Mouse (Mus musculus): ENCODE results near the gene Yju2. TPM values are rescaled to one million over a fixed set of nuclear protein-coding genes. Genes with fewer than 3 reads are reported as not detected.

Yju2 gene
- total RNA-seq, 2 experiments from 2014 or later: 14.2 to 15.0 TPM

DNA sequence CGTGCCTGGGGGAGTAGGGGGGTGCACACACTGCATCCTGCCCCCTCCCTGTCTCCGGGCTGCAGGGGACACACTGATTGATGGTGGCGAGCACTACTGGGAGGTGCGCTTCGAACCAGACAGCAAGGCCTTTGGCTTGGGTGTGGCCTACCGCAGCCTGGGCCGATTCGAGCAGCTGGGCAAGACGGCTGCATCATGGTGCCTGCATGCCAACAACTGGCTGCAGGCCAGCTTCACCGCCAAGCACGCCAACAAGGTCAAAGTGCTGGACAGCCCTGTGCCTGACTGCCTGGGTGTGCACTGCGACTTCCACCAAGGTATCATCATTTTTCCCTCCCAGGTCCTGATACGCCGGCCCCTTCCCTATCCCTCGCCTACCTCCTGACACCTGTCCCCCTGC is 37.1 kb downstream of the Yju2 start:
- no peak for DNase-seq (ENCODE audit: low spot score in 2 of 2)
- intact Hi-C loops (cut with DNase I): no loop called here

DNA sequence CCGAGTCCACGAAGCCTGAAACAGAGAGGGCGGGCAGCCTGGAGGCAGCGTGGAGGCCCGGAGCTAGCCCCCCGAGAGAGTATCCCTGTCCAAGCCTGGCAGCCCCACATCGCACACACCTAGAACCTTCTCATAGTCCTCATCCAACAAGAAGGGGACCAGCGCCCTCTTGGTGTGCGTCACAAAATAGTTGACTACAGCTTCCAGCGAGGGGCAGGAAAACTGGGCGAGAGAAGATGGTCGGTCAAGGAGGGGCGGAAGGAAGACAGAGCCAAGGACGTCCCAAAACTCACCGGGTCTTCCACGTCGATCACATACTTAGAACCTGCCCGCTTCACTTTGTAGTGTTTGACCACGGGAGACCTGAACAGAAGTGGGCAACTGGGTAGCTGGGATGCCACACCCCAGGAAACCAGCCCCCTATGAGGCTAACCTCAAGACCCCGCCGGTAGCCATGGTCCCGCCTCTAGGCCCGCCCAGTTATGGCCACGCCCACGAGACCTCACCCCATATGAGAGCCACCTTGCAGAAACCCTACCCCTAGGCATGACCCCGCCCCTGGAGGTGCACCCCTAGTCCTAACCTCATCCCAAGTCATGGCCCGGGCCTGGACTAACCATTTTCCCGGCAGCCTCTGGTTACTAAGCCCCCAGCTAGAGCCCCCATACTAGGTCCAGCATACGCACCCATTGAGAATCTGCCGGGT is 41.0 kb downstream of the Yju2 start:
- intact Hi-C loops (cut with DNase I): no loop called here
- DNase-seq (ENCODE audit: low spot score in 2 of 2): no peak

DNA sequence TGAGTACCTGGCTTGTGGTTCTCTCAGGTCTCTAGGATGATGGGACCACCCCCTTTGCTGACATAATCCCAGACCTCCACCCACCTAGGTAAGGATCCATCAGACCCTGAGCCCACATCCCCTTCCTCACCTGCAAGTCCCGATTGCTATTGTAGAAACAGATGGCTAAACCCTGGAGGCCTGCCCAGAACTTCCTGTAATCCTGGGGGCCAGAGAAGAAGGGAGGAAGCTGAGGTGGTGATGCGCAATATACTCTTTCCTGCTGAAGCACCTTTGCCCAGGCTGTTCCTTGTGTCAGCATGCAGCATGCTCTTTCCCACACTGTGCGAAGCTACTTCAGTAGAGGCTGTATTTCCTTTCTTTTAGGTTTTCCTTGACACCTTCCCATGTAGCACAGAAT is 44.1 kb downstream of the Yju2 start:
- intact Hi-C loops (cut with DNase I): no loop called here
- DNase-seq (ENCODE audit: low spot score in 2 of 2): no peak

DNA sequence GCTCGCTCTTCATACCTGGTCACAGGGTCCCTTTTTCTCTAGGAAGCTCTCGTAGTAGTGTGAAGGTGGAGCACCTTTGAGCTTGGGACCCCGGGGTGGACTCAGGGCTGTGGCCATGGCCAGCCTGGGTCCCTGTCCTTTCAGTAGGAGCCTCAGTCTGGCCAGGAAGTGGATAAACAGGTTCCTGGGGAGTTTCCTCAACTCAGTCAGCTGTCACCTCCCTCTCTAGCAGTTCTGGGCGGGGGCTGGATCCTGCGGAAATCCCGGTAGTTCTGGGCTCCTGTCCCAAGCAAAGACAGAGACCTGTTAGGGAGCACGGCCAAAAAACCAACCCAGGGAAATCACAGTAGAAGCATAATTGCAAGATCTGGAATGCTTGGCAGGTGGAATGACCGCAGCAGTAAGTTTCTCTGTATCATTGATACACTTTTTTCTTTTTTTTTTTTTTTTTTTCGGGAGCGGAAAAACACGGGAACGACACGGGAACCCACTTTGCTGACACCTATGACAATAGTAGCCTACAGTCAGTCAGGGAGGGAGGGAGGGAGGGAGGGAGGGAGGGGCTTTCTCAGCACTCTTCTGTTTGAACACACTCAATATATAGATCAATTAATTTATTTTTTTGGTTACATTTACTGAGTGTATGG is 46.6 kb downstream of the Yju2 start, which contains the start of the genes Stap2 and Mpnd:
Stap2 (minus strand) TSS at position 170 of the 647 bp plus-strand sequence.
Mpnd (plus strand) TSS at position 297 of the 647 bp plus-strand sequence.
- DNase-seq (ENCODE audit: low spot score in 2 of 2): no peak
- intact Hi-C loops (cut with DNase I): no loop called here

DNA sequence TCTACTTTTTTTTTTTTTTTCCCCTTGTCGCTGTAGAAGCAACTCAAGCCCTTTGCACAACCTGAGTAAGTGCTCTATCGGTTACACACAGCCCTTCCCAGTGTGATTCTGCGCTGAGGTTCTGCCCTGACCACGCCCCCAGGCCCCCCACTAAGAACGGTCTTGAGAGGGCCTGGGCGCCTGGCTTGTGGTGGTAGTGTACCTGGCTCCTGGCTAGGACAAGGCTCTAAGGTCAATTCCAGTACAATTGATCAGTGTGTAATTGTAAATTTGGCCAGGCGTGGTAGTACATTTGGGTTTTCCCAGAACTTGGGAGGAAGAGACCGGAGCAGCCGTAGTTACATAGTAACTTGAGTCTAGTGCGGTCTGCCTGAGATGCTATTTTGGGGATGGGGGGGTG is 48.1 kb downstream of the Yju2 start:
- no peak for DNase-seq (ENCODE audit: low spot score in 2 of 2)
- intact Hi-C loops (cut with DNase I): no loop called here

DNA sequence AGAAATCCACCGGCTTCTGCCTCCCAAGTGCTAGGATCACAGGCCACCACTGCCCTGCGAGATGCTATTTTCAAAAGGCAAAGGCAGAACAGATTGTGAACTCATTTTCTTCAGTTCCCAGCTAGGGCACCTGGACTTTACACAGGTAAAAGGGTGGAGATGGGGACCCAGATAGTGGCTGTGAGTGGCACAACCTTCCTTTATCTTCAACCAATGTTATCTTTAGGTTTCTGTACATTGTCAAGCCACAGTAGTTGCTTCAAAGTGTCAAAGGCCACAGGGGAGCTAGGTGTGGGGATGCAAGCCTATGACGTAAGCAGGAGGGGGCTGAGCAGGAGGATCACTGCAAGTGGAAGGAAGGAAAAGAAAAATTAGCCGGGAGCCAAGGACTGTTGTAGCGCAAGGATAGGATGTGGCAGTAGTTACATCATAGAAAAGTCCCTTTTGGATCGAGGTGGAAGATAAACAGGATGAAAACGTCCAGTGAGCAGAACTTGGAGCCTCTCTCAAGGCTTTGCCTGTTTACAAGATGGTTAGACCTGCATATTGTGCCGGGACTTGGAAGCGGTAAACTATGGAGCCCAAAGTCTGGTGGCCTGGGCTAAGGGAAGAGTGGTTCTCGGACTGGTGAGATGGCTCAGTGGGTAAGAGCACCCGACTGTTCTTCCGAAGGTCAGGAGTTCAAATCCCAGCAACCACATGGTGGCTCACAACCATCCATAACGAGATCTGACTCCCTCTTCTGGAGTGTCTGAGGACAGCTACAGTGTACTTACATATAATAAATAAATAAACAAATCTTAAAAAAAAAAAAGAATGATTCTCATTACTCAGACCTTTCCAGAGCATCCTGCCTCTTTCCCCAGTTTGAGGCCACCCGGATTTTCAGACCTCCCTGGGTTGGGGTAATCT is 48.8 kb downstream of the Yju2 start:
- intact Hi-C loops (cut with DNase I): no loop called here
- DNase-seq (ENCODE audit: low spot score in 2 of 2): no peak

DNA sequence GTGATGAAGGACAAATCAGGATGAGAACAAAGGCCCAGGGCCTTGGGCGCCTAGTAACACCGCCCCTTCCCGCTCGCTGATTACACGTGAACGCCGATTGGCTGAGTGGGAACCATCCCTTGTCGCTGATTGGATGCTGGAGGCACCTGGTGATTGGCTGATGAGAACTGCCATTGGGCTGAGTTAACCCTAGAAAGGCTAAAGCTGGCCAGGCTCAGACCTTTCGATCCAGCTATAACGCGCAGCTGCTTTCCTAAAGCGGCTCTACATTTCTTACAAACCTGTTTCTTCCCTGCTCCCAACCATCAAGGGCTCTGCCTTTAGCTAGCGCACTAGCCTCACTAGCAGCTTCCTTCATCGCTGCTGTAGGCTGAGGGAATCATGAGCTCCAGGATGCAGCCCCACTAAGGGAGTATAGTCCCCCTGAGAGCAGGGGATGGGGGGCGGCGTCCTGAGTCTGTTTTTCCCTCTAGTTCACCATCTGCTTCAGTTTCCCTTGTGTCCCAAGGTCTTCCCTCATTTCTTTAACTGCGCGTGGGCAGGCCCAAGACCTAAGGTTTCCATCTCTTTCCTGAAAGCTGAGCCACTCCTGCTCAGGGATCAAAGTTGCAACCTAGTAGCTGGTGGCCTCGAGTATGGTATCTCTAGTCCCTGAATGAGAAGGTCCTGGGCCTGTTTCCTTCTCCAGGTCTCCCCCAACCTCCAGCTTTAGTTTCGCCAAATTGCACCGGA is 49.6 kb downstream of the Yju2 start:
- intact Hi-C loops (cut with DNase I): no loop called here
- peak; percentile 97 to 98 for DNase-seq (ENCODE audit: low spot score in 2 of 2)

DNA sequence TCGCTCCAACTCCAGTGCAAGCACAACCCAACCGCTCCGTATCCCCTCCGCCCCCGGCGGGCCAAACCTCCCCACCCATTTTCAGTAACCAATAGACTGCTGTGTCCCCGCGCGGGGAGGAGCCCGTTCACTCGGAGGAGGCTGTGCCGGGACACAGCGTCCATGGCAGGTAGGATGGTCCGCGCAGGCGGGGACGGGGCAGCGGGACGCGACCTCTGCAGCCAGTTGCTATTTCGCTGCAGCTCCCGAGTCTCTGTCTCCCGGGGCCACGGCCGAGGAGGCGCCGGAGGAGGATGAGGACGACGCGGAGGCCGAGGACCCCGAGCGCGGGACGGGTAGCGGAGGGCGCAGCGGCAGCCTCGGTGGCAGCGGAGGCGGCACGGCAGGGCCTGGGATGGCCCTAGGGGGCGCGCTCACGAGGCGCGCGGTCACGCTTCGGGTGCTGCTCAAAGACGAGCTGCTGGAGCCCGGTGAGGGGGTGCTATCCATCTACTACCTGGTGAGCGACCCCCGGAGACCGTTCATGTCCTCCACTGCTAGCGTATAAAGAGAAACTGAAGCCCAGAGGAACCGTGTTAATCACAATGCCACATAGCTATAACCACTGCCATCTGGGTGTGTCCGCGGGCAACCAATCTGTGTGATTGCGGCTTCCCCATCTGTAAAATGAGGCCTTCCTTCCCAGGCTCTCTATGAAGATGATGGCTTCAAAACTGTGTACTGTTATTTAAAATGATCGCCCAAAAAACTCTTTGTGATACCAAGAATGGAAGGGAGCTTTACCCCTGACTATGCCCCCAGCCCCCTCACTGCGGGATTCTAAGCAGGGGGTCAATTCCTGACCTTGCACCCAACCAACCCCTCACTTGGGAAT is 50.4 kb downstream of the Yju2 start:
- intact Hi-C loops (cut with DNase I): no loop called here
- DNase-seq (ENCODE audit: low spot score in 2 of 2): peak; percentile 93

DNA sequence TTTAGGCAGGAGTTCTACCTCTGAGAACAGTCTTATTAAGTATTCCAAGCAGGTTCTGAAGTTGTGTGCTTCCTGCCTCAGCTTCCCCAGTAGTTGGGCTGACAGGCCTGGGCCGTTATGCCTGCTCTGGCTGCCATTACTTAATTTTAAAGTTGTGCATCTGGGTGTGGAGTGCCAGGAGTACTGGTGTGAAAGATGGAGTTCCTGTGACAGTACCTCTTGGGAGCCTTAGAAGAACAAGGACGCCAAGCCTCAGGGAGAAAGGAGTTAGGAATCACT is 51.0 kb downstream of the Yju2 start:
- DNase-seq (ENCODE audit: low spot score in 2 of 2): no peak
- intact Hi-C loops (cut with DNase I): no loop called here

DNA sequence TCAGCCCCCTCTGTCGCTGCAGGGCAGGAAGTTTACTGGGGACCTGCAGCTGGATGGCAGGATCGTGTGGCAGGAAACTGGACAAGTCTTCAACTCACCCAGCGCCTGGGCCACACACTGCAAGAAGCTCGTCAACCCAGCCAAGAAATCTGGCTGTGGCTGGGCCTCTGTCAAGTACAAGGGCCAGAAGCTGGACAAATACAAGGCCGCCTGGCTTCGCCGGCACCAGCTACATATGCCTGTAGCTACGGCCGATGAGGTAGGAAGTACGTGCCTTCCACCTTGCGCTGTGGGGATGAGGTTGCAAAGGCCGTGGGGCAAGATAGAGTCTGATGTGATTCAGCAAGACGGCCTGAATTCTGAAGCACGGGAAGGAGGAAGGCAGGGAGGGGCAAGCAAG is 51.4 kb downstream of the Yju2 start:
- intact Hi-C loops (cut with DNase I): no loop called here
- DNase-seq (ENCODE audit: low spot score in 2 of 2): no peak

DNA sequence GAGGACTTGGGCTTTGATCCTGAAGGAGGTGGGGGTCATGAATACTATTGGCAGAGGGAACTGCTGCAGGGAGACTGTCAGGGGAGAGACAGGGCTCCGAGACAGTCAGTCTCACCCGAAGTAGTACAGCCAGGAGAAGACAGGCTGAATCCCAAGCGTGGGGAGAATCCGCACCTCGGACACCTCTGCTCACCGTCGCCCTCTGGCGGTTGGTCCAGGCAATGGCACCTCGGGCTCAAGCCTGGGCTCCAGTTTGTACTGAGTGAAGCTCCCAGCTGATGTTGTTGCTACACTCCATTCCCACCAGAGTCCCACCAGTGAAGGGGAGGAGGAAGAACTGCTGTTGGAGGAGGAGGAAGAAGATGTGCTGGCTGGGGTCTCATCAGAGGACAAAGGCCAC is 51.8 kb downstream of the Yju2 start:
- intact Hi-C loops (cut with DNase I): no loop called here
- DNase-seq (ENCODE audit: low spot score in 2 of 2): peak; percentile 77 to 78

DNA sequence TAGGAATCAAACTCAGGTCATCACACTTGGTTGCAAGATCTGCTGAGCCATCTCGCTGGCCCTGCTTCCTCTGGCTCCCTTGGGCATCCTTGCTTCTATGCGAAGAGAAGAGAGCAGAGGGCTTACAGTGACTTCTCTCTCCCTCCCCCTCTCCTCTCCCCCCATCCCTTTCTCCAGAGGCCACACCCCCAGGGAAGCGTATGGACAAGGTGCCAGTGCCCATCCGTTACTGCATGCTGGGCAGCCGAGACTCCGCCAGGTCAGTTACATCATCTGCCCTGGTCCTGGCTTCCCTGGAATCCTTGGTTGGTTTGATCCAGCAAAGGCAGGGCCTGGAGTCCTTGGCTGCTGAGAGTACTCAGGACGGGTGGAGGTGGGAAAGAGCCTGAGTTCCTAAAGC is 52.5 kb downstream of the Yju2 start:
- DNase-seq (ENCODE audit: low spot score in 2 of 2): no peak
- intact Hi-C loops (cut with DNase I): no loop called here

DNA sequence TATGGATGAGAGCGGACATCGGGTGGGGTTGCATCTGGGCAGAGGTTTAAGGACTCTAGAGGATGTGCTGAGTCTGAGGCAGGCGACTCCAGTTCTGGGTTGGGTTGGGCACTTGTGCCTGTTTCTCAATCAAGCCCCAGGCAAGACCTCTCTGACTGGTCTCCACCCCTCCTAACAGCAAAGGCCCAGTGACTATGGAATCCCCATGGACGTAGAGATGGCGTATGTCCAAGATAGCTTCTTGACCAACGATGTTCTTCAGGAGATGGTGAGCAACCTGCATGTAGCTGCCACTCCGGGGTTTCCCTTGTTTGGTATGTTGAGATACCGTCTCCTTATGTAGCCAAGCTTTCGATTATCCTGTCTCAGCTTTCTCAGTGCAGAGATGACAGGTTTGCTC is 56.4 kb downstream of the Yju2 start:
- no peak for DNase-seq (ENCODE audit: low spot score in 2 of 2)
- intact Hi-C loops (cut with DNase I): no loop called here

DNA sequence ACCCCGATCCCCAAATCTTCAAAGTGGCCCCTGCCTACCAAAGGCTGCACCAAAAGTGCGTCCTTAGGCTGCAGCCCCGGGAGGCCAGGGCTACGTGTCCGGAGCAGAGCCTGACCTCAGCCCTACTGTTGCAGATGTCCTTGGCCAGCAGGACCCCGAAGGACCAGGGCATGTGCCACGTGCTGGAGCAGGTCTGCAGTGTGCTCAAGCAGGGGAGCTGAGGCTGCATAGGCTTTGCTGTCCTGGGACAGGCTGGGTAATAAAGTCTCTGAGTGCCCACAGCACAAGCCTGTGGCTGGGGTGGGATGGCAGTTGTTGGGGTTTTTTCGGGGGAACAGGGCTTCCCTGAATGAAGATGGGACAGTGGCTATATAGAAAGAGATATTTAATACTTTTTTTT is 57.5 kb downstream of the Yju2 start:
- intact Hi-C loops (cut with DNase I): no loop called here
- no peak for DNase-seq (ENCODE audit: low spot score in 2 of 2)

DNA sequence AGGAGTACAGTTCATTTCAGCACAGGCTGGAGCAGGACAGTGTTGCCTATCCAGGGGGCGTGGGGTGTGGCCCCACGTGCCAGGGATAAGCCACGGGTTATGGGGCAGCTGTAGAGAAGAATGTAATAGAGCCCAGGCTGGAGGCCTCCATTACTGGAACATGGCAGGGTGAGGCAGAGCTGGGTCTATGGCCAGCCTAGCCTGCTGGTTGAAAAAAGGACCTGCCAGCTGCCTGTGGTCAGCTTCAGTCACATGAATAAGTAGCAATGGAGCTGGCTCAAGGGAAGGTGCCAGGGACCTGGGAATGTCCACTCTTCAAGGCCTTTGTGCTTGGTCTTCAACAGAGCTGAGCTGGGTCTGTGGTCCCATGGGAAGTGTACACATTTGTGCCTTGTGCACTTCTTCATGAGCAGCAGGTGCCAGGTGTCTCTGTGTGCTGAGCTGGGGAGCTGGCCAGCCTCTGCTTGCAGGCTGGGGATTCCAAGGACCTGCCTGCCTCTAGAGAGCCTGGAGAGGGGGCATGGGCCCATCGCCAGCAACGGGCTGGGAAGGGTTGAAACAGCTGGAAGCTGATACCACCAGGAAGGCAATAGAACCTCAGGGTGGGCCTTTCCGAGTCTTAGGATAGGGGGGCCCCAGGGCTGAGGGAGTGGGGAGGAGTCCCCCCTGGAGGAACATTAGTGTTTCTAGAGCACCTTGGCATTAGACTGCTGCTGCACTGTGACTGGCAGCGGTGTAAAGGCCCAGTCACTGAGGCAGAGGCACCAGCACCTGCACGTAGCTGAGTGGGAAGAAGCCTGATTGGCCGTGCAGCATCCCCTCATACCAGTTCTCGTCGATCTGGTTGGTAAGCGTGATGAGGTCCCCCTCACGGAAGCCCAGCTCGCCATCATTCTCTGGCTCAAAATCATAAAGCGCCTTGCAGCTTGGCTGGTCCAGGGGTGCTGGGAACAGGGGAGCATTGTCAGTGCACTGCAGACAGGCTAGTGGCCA is 58.2 kb downstream of the Yju2 start:
- no peak for DNase-seq (ENCODE audit: low spot score in 2 of 2)

DNA sequence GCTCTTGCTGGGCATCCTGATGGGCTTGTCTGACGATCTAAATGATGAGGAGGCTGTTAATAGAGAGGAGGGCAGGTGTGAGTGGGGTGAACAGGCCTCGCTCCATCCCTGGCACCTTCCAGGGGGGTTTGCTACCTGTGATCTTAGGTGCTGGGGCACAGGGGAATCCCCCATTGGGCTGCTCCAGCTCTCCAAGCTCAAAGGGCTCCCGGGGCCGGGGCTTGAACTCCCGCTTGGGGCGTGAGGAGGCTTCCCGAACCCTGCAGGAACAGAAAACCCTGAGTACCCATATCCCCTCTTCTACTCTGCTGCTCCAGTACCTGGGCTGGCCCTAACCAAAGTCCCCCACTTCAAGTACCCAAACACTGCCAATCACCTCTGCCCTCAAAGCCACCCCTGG is 58.9 kb downstream of the Yju2 start:
- DNase-seq (ENCODE audit: low spot score in 2 of 2): no peak
- intact Hi-C loops (cut with DNase I): no loop called here

More for the DNA sequence above, 58.2 kb downstream of the Yju2 start:
- intact Hi-C loops (cut with DNase I): no loop called here
